Mouse (Mus musculus) G1E-ER4 (cell line): ENCODE measurements at regions not wholly inside any gene's neighbourhood (a gene's known extent, or its start where the extent isn't known, plus 50 kb on each side); places are given as distances from the start of the nearest gene placed in this dataset.

ENCODE experiments used
- GATA1 ChIP-seq: IDR thresholded peaks from one replicate; pipeline ENCODE4 v1.8.0; 2012; ENCODE audit warnings: low read length, inconsistent platforms

DNA sequence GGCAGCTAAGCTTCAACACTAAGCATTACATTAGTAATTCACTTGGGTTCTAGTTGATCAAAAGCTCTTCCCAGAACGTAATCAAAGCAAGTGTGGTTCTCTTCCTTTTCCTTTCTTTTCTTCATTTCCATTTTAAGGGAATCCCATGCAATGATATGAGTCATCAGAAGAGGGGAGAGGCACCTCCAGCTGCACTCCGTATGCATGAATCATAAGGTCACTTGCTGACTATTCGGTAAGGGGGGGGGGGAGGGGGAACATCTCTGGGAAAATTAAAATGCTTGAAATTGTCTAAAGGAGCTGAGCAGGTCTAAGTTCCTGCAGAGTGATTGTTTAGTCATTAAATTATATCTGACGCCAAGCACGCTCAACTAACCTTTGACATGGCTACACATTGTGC lies 275.9 kb downstream of the Arl4a start:
- TF ChIP-seq GATA1, result no peak

DNA sequence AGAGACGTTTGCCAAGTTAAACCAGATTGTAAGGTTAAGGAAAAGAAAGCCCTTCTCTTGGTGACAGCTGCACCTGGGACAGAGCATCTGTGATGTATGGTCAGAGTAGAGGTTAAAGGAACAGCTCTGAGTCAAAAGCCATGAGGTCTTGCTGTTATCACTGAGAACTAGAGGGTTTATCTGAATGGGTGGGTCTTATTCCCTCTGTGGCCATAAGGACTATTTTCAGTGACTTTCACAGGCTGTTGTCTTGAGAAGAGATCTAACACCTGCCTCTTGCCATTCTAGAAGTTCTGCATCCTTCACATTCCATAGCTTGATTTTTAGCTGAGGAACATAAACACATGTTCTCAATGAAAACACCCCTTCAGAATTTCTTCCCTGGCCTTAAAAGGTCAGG lies 276.5 kb downstream of the Arl4a start:
- no peak for TF ChIP-seq GATA1

DNA sequence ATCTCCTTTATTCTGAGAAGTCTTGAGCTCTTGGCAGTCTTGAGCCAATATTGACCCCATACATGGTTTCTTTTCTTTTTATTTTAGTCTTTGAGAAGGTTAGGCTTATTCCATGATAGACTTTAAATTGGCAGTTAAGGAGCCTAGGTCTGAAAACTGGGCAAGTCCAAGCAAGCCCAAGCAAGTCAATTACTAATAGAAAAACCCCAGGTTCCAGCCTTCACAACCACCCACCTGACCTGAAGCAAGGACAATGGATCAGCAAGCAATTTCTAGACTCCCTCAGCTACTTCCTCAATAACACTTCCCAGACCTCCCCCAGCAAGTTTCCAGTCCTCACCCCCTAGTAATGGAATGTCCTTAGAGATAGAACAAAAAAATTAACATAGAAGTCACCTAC lies 279.9 kb downstream of the Arl4a start:
- TF ChIP-seq GATA1, result no peak

DNA sequence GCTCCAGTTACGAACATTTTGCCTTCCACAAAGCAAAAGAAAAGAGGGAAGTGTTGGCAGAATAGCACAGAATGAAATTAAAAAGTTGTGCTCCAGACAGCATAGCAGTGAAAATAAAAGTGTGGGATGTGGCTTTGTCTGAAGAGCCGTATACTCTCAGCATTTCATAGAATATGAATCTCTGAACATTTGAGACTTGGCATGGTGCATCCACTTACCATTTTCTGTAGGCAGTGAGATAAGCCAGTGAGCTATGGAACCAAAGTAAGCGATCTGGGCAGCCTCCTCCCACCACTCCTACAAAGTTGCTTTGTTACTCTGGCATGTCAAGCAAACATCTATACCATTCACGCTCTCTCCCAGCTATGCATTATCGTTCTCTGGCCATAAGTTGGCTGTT lies 286.0 kb downstream of the Arl4a start:
- TF ChIP-seq GATA1, result no peak

DNA sequence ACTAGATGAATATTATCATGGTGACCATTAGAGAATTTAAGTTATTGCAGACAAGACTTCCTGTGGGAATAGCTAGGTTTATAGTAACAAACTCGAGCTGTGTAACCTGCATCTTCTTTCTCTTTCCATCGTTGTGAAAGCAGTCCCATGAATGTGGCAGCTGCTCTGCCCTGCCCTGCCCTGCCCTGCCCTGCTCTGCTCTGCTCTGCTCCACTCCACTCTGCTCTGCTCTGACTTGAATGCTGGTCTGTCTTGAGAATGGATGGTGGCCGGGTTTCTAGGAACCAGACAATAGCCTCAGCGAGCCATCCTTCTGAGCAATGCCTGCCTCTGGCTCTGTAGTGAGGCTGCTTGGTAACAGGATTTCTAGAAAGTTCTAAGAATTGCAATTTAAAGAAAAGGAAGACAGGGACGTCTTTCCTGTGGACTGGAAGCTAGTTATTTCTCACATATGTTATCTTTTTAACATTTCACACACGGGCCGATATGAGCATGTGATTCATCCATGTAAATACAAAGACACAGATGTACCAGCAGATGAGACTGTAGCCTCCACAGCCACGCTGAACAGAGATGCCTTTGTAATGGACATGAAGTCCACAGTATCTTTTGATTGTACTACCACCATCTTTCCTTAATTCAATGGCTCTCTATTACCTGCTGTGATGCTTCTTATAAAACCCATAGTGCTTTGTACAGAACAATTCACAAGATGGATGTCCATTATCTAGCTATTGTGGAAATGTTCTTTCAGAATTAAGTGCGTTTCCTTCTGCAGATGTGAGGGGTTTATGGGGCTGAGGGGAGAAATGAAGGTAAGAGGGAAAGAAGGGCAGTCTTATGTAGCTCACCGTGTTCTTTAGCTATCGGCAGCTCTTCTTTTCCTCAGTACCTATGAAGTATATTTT lies 295.4 kb downstream of the Arl4a start:
- no peak for TF ChIP-seq GATA1

DNA sequence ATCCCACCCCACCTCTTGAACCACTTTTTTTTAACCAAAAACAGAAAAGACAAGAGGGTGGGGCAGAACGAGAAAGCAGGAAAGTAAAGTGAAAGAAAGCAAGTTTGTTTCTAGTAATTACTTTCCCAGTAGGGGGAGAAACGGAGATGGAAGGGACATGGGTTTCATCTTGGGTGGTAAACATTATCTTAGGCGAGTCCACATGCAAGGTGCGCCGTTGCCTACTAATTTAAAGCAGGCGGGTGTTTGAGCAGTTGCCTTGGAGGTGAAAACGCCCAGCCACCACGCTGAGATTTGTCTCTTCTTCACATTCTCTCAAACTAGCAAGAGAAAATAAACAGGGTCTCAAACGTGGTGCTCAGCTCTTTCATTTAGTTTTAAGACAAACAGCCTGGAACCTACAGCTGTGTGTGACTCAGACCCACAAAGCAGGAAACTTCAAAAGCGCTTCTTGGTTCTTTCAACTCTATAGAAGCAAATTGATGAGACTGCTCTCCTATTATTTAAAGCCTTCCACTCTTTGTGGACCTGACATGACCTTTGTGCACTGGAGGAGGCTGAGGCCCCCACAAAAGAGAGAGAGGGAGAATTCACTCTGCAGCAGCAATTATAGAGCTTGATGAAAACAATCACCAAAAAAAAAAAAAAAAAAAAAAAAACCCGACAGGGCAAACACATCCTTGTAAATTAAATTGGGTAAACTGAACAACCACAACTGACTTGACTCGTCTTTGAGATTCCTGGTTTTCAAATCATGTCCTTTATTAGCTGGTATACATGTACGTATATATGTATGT lies 296.6 kb downstream of the Arl4a start:
- TF ChIP-seq GATA1, result no peak

DNA sequence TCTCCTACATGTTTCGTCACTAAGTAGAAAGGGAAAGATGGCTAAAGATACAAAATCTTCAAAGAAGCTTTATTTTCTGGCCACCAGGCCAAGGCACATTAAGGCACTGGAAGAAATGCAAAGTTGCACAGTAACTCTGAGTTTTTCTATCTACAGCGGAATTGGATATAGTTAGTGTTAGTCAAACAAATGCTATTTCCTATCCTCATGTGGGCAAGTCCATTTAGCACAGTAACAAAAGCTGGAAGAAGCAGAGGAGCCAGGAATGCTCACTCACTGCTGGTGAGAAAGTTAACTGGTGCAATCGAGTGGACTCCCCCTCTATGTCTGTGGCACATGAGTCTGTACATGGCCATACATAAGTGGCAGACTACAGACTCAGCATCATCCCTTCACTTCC lies 300.9 kb downstream of the Arl4a start:
- no peak for TF ChIP-seq GATA1

DNA sequence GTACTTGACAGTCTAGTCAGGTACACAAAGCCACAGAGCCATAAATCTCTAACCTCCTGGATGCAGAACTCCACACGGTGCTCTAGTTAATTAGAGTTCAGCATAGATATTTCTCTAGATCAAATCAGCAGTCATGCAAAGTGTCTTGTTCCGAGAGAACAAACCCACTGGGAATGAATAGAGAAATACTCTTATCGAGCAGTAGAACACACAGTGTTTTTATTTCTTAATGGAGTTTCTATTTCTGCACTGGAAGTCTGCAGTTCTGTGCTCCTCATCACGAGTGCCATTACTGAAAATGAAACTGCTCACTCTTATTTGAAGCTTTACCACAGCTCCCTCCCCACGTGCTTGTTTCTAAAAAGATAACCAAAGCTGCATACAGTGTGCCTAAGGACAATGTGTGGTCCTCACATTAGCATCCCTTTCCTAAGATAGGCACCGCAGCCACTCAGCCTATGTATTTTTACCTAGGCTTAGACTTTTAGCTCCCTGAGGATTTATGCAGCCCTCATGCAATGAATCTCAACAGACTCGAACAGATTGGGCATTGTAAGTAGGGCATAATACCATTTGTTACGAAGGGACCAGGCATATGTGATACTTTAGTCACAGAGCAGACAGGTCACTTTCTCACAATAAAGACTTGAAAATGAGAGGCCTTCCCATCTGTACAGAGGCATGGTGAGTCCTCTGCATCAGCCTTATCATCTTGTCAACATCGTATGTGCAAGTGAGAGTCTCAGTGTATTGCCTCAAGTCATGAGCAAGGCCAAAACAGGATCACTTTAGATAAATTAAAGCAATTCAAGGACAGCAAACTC lies 301.5 kb downstream of the Arl4a start:
- TF ChIP-seq GATA1, result no peak

DNA sequence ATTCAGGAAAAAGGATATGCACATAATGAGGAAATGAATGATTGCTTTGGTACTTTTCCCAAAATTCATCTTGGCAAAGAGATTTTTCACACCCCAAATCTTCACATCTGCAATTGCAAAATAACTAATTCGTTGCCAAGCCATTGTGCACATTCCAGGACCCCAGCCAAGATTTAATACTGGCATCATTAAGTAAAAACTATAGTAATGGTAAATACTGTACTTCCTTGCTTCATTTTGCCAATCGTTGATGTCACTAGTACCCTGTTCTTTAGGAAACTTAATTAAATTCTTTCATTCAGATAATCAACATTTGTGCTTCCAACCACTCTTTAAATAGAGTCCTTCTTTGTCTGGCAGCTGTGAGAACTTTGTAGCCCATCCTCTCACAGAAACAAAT lies 303.6 kb downstream of the Arl4a start:
- TF ChIP-seq GATA1, result no peak

DNA sequence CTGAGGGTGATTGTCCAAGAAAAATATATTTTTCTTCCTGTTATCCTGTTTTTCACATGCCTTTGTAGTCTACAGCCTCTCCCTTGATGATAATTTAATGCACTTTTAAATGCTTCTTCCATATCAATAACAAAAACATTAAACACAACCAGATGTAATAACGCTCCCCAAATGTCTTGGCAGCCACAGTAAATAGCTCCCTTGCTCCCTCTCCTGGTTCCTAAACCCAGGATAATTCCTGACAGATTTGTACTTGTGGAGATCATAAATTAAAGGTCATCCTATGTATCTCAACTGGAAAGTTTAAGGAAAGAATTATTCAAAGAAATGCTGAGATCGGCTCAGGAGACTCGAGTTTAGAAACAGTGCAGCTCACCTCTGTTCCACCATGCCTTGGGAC lies 306.6 kb downstream of the Arl4a start:
- no peak for TF ChIP-seq GATA1

DNA sequence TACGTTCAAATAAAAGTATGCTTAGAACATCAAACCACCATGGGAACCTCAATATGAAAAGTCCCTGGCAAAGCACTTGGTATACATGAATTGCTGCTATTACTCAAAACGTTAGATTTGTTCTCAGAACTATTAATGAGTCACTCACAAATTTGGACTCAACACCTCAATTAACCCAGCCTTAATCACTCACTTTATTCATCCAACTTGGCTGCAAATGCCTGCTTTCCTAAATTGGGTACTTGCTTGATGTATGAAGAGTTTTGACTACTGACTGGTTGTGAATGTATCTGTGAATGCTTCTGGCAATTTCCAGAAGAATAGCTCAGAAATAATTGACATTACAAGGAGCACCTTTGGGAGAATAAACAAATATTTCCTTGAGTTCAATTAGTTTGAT lies 308.6 kb downstream of the Arl4a start:
- no peak for TF ChIP-seq GATA1

DNA sequence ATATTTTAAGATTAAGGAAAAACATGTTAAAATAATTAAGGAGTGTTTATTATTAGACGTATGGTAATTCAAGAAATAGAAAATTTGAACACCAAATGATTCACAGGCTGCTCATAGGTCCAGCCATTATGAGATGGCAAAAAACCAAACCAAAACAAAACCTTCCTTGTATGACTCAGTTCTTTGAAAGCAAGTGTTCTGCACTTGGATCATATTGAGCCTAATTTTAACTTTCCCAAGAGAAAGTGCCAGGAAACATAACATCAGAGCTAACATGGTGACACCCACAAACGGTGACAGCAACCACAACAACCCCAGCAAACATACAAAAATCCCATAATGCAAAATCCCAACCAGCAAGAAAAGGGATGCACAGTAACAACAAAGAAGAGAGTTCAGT lies 313.7 kb downstream of the Arl4a start:
- no peak for TF ChIP-seq GATA1

DNA sequence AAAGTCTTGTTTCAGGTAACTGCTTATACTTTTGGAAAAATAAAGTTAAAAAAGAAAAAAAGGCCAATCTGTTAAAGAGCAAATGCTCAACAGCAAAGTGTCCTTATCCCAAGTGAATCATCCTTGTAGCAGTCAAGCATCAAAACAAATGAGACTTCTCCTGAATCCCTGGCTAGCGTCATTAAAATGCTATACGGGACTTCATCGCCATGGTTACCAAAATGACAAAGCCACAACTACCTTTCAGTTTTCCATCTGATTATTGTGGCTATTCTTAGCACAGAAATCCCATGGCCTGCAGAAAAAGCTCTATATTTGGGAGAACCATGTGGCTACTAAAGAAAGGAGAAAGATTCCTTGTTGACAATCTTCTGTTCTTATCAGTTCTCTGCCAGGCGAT lies 322.7 kb downstream of the Arl4a start:
- no peak for TF ChIP-seq GATA1

DNA sequence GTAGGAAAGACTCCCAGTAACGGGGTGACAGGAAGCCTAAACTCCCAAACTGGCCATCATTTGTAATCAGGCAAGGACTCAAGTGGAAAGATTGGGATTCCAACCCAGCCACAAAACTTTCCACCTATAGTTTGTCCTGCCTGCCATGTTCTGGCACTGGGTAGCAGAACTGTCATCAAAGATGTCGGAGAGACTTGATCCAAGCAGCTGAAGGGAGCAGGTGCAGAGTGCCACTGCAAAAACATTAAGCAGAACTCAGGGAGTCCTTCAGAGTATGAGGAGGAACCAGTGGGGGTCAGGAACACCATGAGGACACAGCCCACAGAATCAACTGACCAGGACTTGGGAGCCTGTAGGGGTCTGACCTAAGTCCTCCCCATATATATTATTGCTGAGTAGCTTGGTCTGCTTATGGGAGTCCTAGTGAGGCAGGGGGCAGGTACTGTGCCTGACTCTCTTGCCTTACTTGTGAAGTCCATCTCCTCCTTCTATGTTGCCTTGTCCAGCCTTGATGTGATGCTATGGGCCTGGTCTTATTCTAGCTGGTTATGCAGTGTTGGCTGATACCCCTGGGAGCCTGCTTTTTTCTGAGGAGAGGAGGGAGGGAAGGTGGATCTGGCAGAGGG lies 323.5 kb downstream of the Arl4a start:
- no peak for TF ChIP-seq GATA1

DNA sequence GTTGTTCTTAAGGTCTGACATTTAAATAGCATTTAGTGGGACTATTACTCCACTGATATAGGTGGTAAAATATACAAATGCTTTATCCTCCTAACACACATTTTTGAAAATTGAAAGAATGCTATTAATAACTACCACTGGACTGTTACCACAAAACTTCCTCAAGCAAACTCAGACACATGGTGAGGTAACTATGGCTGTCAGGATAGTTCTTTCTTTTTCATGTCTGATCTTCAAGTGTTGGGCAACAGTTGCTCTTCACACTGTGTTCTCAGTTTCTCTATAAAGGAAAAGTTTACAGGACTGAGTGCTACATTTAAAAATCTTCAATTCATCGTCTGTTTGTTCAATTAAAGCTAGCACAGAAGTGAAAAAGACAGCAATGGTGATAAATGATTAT lies 326.0 kb downstream of the Arl4a start:
- no peak for TF ChIP-seq GATA1

DNA sequence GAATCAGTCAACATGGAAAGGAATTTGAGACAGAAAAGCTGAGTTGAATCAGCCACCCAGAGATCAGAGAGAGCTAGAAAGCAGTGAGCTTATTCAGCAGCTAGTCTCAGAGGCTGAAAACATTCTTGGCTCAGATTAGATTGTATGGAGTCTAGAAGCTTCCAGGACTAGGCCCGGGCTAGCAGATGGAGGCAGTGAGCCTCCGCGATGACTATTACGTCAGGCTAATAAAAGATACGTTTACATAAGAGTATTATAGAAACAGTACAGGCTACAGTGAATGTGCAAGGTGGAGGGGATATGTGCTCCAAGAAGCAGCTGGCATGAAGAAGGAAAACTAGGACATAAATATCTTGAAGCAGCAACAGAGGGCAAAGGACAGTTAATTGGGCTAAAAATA lies 328.0 kb downstream of the Arl4a start:
- TF ChIP-seq GATA1, result no peak

DNA sequence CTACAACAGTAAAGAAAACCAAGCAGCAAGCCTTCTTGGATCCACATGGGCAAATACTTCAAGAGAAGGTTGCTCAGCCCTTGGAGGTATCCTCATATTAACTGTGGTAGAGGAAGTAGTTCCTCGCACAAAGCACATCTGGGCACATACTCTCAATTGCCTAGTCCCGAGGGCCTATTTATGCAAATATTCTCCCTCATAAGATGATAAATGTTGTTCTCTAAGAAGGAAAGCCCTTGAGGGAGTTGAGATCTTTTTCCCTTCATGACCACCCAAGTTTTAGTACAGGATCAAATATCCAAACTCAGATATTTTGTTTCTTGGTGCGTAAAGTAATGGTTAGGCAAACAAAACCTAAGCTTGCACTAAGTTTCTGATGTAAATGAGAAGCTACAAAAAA lies 340.6 kb downstream of the Arl4a start:
- TF ChIP-seq GATA1, result no peak
